Mouse (Mus musculus): ENCODE data around the gene Hoxb3. TPM values are rescaled to one million over a fixed set of nuclear protein-coding genes. Genes with fewer than 3 reads are reported as not detected.

Gene Hoxb3
- polyA plus RNA-seq, 1 experiment from 2014 or later = not detected

DNA sequence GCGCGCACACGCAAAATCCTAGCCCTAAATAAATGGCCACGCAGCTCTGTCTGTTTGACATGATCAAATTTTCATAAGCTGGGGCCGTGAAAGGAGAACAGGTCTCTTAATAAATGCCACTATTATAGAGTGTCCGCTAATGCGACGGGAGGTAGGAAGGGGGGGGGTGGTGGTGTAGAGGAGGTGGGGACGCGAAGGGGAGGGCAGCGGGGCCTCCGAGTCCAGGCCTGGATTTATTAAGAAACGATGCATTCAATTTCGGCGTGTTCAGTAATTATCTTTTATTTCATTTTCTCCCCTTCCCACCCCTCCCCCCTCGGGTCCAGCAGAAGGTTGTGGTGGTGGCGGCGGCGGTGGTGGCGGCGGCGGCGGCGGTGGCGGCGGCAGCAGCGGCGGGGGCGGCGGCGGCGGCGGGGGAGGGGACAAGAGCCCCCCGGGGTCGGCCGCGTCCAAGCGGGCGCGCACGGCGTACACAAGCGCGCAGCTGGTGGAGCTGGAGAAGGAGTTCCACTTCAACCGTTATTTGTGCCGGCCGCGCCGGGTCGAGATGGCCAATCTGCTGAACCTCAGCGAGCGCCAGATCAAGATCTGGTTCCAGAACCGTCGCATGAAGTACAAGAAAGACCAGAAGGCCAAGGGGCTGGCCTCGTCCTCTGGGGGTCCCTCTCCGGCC lies 22.2 kb downstream of the Hoxb3 start:
- WGBS = 1% methylated on average over 45 of the region's 56 CpGs
- Histone ChIP-seq H3K9me3 (replicated peaks) (no peaks in the 10 kb centered on the region), H3K4me1 (peaks cover 19% of the 10 kb centered on the region), H3K4me3 (no peak overlapping the region), H3K27ac (replicated peaks) (no peak overlapping the region), H3K36me3 (no peaks in the 10 kb centered on the region), H3K27me3 (ENCODE audit: low read depth, poor library complexity, severe bottlenecking) (peaks cover 100% of the 10 kb centered on the region)
- DNase-seq (ENCODE audit: low spot score) = no peak

DNA sequence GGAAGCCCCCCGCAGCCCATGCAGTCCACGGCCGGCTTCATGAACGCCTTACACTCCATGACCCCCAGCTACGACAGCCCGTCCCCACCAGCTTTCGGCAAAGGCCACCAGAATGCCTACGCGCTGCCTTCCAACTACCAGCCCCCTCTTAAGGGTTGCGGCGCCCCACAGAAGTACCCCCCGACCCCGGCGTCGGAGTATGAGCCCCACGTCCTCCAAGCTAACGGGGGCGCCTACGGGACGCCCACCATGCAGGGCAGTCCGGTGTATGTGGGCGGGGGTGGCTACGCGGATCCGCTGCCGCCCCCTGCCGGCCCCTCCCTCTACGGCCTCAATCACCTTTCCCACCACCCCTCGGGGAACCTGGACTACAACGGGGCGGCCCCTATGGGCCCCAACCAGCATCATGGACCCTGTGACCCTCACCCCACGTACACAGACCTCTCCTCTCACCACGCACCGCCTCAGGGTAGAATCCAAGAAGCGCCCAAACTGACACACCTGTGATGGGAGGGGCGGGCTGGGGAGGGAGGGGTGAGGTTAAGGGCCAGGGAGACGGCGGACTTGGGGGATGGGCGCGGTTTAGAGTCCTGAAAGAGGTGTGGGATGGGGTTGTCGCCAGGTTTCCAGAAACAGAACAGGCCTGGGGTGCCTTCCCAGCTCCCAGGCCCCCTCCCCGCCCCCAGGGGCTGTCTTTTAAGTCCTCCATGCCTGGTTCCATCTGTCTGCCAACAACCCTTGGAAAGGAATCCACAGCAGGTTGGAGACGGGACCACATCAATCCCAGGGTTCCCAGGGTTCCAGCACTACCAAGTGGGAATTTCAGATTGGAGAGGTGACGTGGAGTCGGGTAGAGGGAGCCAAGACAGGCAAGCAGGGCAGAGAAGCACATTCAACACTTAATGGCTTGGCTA lies 23.0 kb downstream of the Hoxb3 start:
- Histone ChIP-seq H3K4me3 (no peak overlapping the region), H3K4me1 (peaks cover 15% of the 10 kb centered on the region; the same call in 1 of the 2 replicates)
- DNase-seq (ENCODE audit: low spot score) = no peak

DNA sequence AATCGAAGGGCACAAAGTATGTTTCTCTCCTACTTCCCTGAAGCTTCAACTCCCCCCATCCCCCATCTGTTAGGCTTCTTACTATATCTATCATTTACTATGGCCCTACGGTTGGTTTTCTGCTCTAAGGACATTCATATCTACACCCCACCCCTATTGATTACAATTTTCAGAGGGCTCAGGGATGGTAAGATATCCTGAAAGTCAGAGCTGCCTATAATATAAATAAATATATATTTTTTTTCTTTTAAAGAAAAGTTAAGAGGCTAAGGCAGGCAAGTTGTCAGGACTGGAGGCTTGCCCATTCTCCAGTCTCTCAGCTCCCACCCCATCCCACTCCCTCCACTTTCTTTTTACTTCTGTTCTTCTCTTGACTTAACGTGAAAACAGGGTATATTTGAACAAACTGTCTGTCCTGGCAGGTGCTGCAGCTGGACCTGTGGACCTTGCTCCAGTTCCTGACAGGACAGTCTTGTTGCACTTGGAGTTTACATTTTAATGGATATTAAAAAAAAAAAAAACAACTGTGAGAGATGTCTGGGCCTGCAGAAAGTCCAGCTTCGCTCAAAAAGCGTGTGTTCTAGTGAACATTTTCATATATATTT lies 23.9 kb downstream of the Hoxb3 start:
- peaks cover 11% of the 10 kb centered on the region; the same call in 1 of the 2 replicates for H3K4me1 ChIP-seq
- H3K36me3 ChIP-seq = no peaks in the 10 kb centered on the region
- H3K27me3 ChIP-seq (ENCODE audit: low read depth, poor library complexity, severe bottlenecking) = peaks cover 100% of the 10 kb centered on the region
- DNase-seq (ENCODE audit: low spot score) = no peak
- no peak overlapping the region for H3K27ac ChIP-seq (replicated peaks)
- no peak overlapping the region for H3K4me3 ChIP-seq
- 10% methylated on average over 5 of the region's 5 CpGs for WGBS
- no peaks in the 10 kb centered on the region for H3K9me3 ChIP-seq (replicated peaks)

More for the DNA sequence above, 23.0 kb downstream of the Hoxb3 start:
- 2% methylated on average over 45 of the region's 45 CpGs for WGBS
- H3K27ac ChIP-seq (replicated peaks) = no peak overlapping the region
- peaks cover 100% of the 10 kb centered on the region for H3K27me3 ChIP-seq (ENCODE audit: low read depth, poor library complexity, severe bottlenecking)
- H3K9me3 ChIP-seq (replicated peaks) = no peaks in the 10 kb centered on the region
- no peaks in the 10 kb centered on the region for H3K36me3 ChIP-seq

DNA sequence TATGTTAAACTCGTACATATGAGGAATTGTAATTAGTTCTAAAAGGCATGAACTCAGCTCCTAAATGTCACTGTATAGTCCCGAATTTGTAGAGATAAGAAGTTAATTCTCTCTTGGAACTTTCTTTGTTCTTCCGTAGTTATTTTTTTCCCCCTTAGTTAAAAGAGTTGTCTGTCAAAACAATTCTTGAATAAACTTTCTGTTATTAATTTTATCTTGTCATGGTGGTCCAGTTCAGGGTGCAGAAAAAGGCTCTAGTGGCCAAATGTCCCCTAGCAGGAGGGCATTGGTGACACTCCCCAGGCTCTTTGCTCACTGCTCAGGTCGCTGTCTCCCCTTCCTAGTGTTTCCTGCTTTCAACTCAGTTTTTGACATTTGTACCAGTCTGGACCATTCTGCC lies 24.6 kb downstream of the Hoxb3 start:
- no peak overlapping the region for H3K4me3 ChIP-seq
- peaks cover 11% of the 10 kb centered on the region; the same call in 1 of the 2 replicates for H3K4me1 ChIP-seq
- no peaks in the 10 kb centered on the region for H3K9me3 ChIP-seq (replicated peaks)
- H3K27me3 ChIP-seq (ENCODE audit: low read depth, poor library complexity, severe bottlenecking) = peaks cover 100% of the 10 kb centered on the region
- no peaks in the 10 kb centered on the region for H3K36me3 ChIP-seq
- no peak overlapping the region for H3K27ac ChIP-seq (replicated peaks)
- DNase-seq (ENCODE audit: low spot score) = no peak
- 5% methylated on average over 4 of the region's 4 CpGs for WGBS

DNA sequence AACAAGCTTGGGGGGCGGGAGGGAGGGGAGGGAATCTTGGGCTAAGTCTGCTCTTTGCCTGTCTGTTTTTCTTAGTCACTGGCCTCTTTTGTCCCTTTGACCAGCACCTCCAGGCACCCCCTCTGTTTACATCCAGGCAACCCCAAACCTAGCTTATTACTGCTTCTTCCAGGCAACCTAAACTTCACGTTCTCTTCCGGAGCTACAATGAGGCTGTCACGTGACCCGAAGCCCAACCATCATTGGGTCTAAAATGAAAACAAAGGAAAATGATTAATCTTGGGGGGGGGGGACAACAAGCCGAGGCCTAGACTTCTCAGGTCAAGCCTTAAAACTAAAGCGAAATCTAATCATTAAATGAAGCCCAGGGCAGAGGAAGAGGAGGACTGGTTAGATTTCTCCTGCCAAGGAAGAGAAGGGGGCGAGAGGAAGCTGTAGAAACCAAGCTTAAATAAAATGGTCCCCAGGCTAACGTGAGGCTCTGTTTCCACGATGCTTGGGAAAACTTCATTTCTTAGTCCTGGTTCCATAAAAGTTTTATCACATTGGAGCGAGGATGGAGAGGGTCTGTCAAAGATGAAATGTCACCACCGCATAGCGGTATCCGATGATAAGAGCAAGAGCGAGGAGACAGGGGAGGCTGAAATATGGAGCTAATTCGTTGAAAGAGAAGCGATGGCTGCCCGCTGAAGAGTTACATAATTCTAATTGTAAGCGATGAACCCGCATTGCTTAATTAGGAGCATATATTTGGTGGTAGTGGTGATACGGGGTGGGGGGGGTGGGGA lies 25.2 kb downstream of the Hoxb3 start:
- H3K27ac ChIP-seq (replicated peaks) = no peak overlapping the region
- H3K4me3 ChIP-seq = no peak overlapping the region

DNA sequence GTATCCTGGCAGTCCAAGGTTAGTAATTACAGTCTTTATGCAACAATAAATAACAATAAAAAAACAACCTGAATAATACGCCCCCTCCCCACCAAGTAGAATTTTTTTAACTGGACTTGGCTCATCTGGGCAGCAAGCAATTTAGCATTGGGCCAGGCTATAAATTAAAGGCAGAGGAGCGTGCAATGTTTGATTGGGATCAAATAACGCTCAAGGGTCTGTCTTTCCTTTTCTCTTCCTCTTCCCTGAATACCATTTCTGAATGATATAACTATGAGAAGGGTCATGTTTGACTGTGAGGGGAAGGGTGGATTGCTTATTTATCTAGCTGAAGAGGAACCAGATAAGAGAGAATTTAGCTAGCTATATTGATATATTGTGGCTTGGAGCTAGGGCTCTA lies 25.9 kb downstream of the Hoxb3 start:
- H3K36me3 ChIP-seq = no peaks in the 10 kb centered on the region
- DNase-seq (ENCODE audit: low spot score) = no peak
- H3K4me1 ChIP-seq = peaks cover 19% of the 10 kb centered on the region
- peaks cover 100% of the 10 kb centered on the region for H3K27me3 ChIP-seq (ENCODE audit: low read depth, poor library complexity, severe bottlenecking)
- H3K4me3 ChIP-seq = no peak overlapping the region
- no peaks in the 10 kb centered on the region for H3K9me3 ChIP-seq (replicated peaks)
- 9% methylated on average over 3 of the region's 3 CpGs for WGBS
- no peak overlapping the region for H3K27ac ChIP-seq (replicated peaks)

More for the DNA sequence above, 25.2 kb downstream of the Hoxb3 start:
- no peaks in the 10 kb centered on the region for H3K9me3 ChIP-seq (replicated peaks)
- no peak for DNase-seq (ENCODE audit: low spot score)
- 2% methylated on average over 21 of the region's 21 CpGs for WGBS
- peaks cover 100% of the 10 kb centered on the region for H3K27me3 ChIP-seq (ENCODE audit: low read depth, poor library complexity, severe bottlenecking)
- peaks cover 18% of the 10 kb centered on the region for H3K4me1 ChIP-seq
- no peaks in the 10 kb centered on the region for H3K36me3 ChIP-seq

DNA sequence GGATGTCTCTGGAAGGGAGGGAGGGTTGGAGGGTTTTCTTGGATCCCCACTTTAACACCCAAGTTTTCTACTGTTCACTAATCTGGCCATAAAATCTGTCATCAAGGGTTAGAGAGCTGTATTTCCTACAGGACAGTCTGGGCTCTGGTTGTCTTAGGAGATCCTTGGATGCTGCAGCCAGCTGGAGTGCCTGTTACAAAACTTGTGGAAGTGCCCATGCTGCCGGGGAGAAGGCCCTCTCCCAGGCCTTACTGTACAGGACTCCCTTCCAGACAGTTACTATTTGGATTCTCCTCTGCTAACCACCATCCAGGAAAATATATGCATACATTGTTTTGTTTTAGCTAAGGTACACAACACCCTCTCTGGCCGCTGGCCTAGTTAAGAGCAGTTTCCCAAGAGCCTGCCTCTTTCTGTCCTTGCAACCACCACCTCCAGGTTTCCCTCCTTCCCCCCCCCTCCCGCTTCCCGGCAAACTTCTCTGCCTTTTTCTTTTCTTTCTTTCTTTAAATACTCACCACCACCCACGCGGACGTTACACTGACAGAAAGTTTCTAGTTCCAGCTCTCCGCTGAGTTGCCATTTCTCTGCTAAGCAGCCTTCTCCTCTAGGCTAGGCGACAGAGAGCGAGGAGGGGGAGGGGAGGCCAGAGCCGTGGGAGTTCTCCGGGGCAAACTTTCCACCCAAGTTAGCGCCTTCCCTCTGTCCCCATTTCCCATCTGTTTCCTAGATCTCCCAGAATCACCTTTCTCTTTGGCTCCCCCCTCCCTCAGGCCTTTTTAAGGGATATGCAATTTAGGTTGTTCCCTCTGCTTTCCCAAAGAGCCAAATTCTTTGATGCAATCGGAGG lies 26.6 kb downstream of the Hoxb3 start:
- DNase-seq (ENCODE audit: low spot score) = peak; percentile 52
- WGBS = under 1% methylated on average over 14 of the region's 14 CpGs
- H3K9me3 ChIP-seq (replicated peaks) = no peaks in the 10 kb centered on the region
- H3K4me3 ChIP-seq = no peak overlapping the region
- peaks cover 23% of the 10 kb centered on the region for H3K4me1 ChIP-seq
- H3K27ac ChIP-seq (replicated peaks) = no peak overlapping the region
- no peaks in the 10 kb centered on the region for H3K36me3 ChIP-seq
- H3K27me3 ChIP-seq (ENCODE audit: low read depth, poor library complexity, severe bottlenecking) = peaks cover 100% of the 10 kb centered on the region

DNA sequence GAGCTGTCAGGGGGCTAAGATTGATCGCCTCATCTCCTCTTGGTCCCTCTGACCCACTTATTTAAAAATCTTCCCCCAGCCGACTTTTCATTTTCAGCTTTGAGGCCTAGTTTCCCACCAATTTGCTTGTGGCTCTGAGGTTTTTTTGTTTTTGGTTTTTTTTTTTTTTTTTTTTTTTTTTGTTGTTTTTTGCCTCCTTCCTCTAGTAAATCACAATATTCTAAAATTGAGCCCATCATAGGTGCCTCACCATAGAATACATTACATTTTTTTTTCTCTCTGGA lies 27.2 kb downstream of the Hoxb3 start, which contains the start of gene Hoxb2:
TSS of gene Hoxb2 (plus strand) at position 185 of the 284 bp plus-strand sequence.
- Histone ChIP-seq H3K4me1 (peaks cover 24% of the 10 kb centered on the region), H3K4me3 (no peak within 1 kb of the TSS), H3K9me3 (replicated peaks) (no peaks in the 10 kb centered on the region), H3K27ac (replicated peaks) (no peak within 1 kb of the TSS), H3K27me3 (ENCODE audit: low read depth, poor library complexity, severe bottlenecking) (peaks cover 100% of the 10 kb centered on the region), H3K36me3 (no peaks in the 10 kb centered on the region)
- 2% methylated on average over 2 of the region's 2 CpGs for WGBS
- no peak for DNase-seq (ENCODE audit: low spot score)

DNA sequence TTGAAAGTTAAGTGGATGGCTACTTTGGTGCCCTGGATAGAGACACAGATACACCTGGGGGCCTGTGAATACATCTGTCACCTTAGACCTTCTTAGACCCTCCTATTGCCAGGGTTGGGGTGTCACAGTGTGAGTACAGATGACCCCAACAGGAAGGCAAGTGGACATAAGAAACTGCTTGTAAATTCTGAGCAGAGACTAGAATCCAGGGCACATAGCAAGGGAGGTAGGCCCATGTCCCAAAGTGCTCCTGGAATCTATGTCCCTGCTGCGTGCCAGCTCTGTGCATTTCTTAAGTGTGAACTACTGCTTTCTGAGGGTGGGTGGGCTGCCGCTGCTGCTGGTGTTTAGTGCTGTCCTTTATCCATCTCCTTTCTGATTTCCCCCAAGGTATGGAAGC lies 27.7 kb downstream of the Hoxb3 start:
- WGBS = 3% methylated on average over 2 of the region's 2 CpGs
- peaks cover 100% of the 10 kb centered on the region for H3K27me3 ChIP-seq (ENCODE audit: low read depth, poor library complexity, severe bottlenecking)
- H3K36me3 ChIP-seq = no peaks in the 10 kb centered on the region
- peak; percentile 28 for DNase-seq (ENCODE audit: low spot score)
- H3K9me3 ChIP-seq (replicated peaks) = no peaks in the 10 kb centered on the region
- peaks cover 19% of the 10 kb centered on the region for H3K4me1 ChIP-seq
- H3K27ac ChIP-seq (replicated peaks) = no peak overlapping the region
- H3K4me3 ChIP-seq = no peak overlapping the region

DNA sequence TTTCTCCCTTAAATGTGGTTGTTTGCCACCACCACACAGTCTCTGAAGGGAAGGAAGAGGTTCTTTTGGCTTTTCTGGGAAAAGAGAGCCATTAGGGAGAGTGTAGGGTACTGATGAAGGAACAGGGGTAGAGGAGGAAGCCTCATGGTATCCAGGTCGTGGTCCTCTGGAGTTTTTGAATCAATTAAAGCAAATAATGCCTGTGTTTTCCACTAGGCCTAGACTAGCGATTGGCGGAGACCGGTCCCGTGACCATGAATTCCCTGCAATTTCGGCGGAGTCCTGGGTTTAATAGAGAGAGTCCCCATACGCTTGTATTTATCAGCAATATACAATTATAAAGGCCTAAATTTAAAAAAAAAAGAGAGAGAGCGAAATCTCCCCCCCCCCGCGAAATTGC lies 28.2 kb downstream of the Hoxb3 start:
- 4% methylated on average over 11 of the region's 11 CpGs for WGBS
- no peak overlapping the region for H3K27ac ChIP-seq (replicated peaks)
- H3K27me3 ChIP-seq (ENCODE audit: low read depth, poor library complexity, severe bottlenecking) = peaks cover 100% of the 10 kb centered on the region
- no peaks in the 10 kb centered on the region for H3K36me3 ChIP-seq
- no peaks in the 10 kb centered on the region for H3K9me3 ChIP-seq (replicated peaks)
- peak; percentile 40 for DNase-seq (ENCODE audit: low spot score)
- H3K4me1 ChIP-seq = peaks cover 17% of the 10 kb centered on the region
- H3K4me3 ChIP-seq = no peak overlapping the region

DNA sequence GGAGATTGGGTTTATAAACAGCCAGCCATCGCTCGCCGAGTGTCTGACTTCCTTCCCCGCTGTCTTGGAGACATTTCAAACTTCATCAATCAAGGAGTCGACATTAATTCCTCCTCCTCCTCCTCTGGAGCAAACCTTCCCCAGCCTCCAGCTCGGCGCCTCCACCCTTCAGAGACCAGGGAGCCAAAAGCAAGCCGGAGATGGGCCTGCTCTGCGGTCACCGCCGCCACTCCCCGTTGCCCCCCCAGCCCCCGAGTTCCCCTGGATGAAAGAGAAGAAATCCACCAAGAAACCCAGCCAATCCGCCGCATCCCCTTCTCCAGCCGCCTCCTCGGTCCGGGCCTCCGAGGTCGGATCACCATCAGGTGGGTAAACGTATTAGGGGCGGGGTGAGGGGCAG lies 28.7 kb downstream of the Hoxb3 start:
- Histone ChIP-seq H3K9me3 (replicated peaks) (no peaks in the 10 kb centered on the region), H3K27ac (replicated peaks) (no peak overlapping the region)
- WGBS = under 1% methylated on average over 22 of the region's 22 CpGs

More for the DNA sequence above, 28.7 kb downstream of the Hoxb3 start:
- peak; percentile 47 for DNase-seq (ENCODE audit: low spot score)
- Histone ChIP-seq H3K27me3 (ENCODE audit: low read depth, poor library complexity, severe bottlenecking) (peaks cover 100% of the 10 kb centered on the region), H3K4me1 (peaks cover 17% of the 10 kb centered on the region), H3K4me3 (no peak overlapping the region; the same call in 1 of the 2 replicates), H3K36me3 (no peaks in the 10 kb centered on the region)
